Mouse (Mus musculus): ENCODE data around the gene Ddc. TPM values are rescaled to one million over a fixed set of nuclear protein-coding genes. Genes with fewer than 3 reads are reported as not detected.

The Ddc gene
- total and polyA plus RNA-seq, 3 experiments: 0.13 to 3.0 TPM; not detected in 1

DNA sequence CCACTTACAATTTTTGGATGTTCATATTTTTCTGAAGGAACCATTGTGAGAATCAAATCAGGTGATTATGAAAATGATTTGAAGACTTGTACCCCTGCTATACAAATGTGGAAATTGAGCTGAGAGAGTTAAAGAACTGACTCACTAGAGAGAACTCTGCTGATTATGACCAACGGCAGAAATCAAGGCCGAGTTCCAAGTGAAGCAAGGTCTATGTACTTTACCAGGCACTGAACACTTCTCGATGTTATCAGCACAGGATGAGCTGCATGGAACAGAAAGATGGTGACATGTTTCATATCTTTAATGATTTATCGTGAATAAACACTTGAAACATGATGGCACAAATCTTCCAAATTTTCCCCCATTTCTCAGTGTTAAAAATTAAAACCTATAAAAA, 92.0 kb downstream of the Ddc start:
- no peak for TF ChIP-seq TAL1 (conservative IDR thresholded peaks at IDR 0.05; ENCODE audit: low read depth, low read length)
- no peak for TF ChIP-seq GATA1 (IDR thresholded peaks at IDR 0.05; ENCODE audit: borderline replicate concordance, low read length)
- no peak for TF ChIP-seq POLR2AphosphoS5 (IDR thresholded peaks at IDR 0.05; ENCODE audit: insufficient replicate concordance, low read depth, low read length)
- TF ChIP-seq CTCF (IDR thresholded peaks at IDR 0.05; ENCODE audit: low read depth, low read length): no peak
- TF ChIP-seq GATA2 (IDR thresholded peaks at IDR 0.05; ENCODE audit: borderline replicate concordance, low read depth, low read length): no peak
- ATAC-seq (ENCODE audit: extremely low read depth, insufficient number of reproducible peaks, low FRiP score, poor library complexity, severe bottlenecking) (no peak), DNase-seq (ENCODE audit: low spot score) (no peak)
- H3K27me3 ChIP-seq (ENCODE audit: insufficient read depth, low read length): no peaks in the 10 kb centered on the region
- H3K36me3 ChIP-seq (replicated peaks): peaks cover 53% of the 10 kb centered on the region
- H3K9me3 ChIP-seq (replicated peaks): no peaks in the 10 kb centered on the region
- no peak overlapping the region for H3K4me3 ChIP-seq (ENCODE audit: low read depth, low read length)
- H3K4me1 ChIP-seq (ENCODE audit: insufficient read depth, low read depth, low read length): peaks cover 68% of the 10 kb centered on the region

DNA sequence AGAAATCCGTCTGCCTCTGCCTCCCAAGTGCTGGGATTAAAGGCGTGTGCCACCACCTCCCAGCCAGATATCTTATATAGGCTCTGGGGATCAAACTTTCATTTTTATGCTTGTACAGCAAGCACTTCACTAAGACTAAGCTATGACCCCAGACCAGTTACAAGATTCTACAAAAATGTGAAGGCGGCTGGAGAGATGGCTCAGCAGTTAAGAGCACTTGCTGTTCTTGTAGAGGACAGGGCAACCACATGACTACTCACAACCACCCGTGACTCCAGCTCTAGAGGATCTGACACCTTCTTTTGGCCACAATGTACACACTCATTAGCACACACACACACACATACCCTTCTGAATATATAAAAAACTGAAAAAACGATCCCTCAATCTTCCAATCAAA, 93.5 kb downstream of the Ddc start:
- peaks cover 60% of the 10 kb centered on the region for H3K4me1 ChIP-seq (ENCODE audit: insufficient read depth, low read depth, low read length)
- H3K4me3 ChIP-seq (ENCODE audit: low read depth, low read length): no peak overlapping the region
- TF ChIP-seq POLR2AphosphoS5 (IDR thresholded peaks at IDR 0.05; ENCODE audit: insufficient replicate concordance, low read depth, low read length): no peak
- TF ChIP-seq GATA1 (IDR thresholded peaks at IDR 0.05; ENCODE audit: borderline replicate concordance, low read length): no peak
- no peak for TF ChIP-seq CTCF (IDR thresholded peaks at IDR 0.05; ENCODE audit: low read depth, low read length)
- no peak for TF ChIP-seq TAL1 (conservative IDR thresholded peaks at IDR 0.05; ENCODE audit: low read depth, low read length)
- peaks cover 57% of the 10 kb centered on the region for H3K36me3 ChIP-seq (replicated peaks)
- H3K9me3 ChIP-seq (replicated peaks): no peaks in the 10 kb centered on the region
- H3K27me3 ChIP-seq (ENCODE audit: insufficient read depth, low read length): no peaks in the 10 kb centered on the region
- DNase-seq (ENCODE audit: low spot score) (no peak), ATAC-seq (ENCODE audit: extremely low read depth, insufficient number of reproducible peaks, low FRiP score, poor library complexity, severe bottlenecking) (no peak)

- TF ChIP-seq GATA1 (IDR thresholded peaks at IDR 0.05; ENCODE audit: borderline replicate concordance, low read length) (no peak), GATA2 (IDR thresholded peaks at IDR 0.05; ENCODE audit: borderline replicate concordance, low read depth, low read length) (no peak), TAL1 (conservative IDR thresholded peaks at IDR 0.05; ENCODE audit: low read depth, low read length) (peak; percentile 67), POLR2AphosphoS5 (IDR thresholded peaks at IDR 0.05; ENCODE audit: insufficient replicate concordance, low read depth, low read length) (no peak)
- peaks cover 78% of the 10 kb centered on the region for H3K36me3 ChIP-seq (replicated peaks)
- peaks cover 48% of the 10 kb centered on the region for H3K4me1 ChIP-seq (ENCODE audit: insufficient read depth, low read depth, low read length)
- no peaks in the 10 kb centered on the region for H3K27me3 ChIP-seq (ENCODE audit: insufficient read depth, low read length)
- H3K4me3 ChIP-seq (ENCODE audit: low read depth, low read length): peak overlapping the region; percentile 39; the same call in 1 of the 2 replicates
- ATAC-seq (ENCODE audit: extremely low read depth, insufficient number of reproducible peaks, low FRiP score, poor library complexity, severe bottlenecking) (peak; percentile 68), DNase-seq (ENCODE audit: low spot score) (peak; percentile 13)
- no peaks in the 10 kb centered on the region for H3K9me3 ChIP-seq (replicated peaks)
Measured at GRCm38 (mm10) chr11:11801067-11801466, 96.9 kb downstream of the Ddc start.

- peaks cover 75% of the 10 kb centered on the region for H3K36me3 ChIP-seq (replicated peaks)
- no peaks in the 10 kb centered on the region for H3K27me3 ChIP-seq (ENCODE audit: insufficient read depth, low read length)
- H3K9me3 ChIP-seq (replicated peaks): no peaks in the 10 kb centered on the region
- TF ChIP-seq TAL1 (conservative IDR thresholded peaks at IDR 0.05; ENCODE audit: low read depth, low read length): peak; percentile 55
- TF ChIP-seq POLR2AphosphoS5 (IDR thresholded peaks at IDR 0.05; ENCODE audit: insufficient replicate concordance, low read depth, low read length): no peak
- TF ChIP-seq CTCF (IDR thresholded peaks at IDR 0.05; ENCODE audit: low read depth, low read length): no peak
- ATAC-seq (ENCODE audit: extremely low read depth, insufficient number of reproducible peaks, low FRiP score, poor library complexity, severe bottlenecking) (0 out of 2 replicates have a peak, but pooled peaks have one; percentile 15), DNase-seq (ENCODE audit: low spot score) (no peak)
- no peak overlapping the region; the same call in 1 of the 2 replicates for H3K4me3 ChIP-seq (ENCODE audit: low read depth, low read length)
- H3K4me1 ChIP-seq (ENCODE audit: insufficient read depth, low read depth, low read length): peaks cover 41% of the 10 kb centered on the region
Measured at GRCm38 (mm10) chr11:11800304-11800703, 97.6 kb downstream of the Ddc start.

DNA sequence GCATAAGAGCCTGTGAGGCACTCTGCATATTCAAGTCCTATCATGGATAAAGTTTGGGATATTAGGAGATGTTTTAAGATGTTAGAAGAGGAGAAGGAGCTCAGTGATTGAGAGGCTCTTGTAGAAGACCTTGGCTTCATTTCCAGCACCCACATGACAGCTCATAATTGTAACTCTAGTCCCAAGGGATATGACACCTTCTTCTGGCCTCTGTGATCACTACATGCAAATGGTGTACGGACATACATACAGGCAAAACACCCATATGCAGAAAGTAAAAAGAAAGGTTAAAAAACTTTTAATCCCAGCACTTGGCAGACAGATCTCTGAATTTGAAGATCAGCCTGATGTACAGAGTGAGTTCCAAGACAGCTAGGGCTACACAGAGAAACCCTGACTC, 99.3 kb downstream of the Ddc start:
- no peak for ATAC-seq (ENCODE audit: extremely low read depth, insufficient number of reproducible peaks, low FRiP score, poor library complexity, severe bottlenecking)
- Histone ChIP-seq H3K36me3 (replicated peaks) (peaks cover 66% of the 10 kb centered on the region), H3K9me3 (replicated peaks) (no peaks in the 10 kb centered on the region), H3K4me1 (ENCODE audit: insufficient read depth, low read depth, low read length) (peaks cover 33% of the 10 kb centered on the region), H3K4me3 (ENCODE audit: low read depth, low read length) (no peak overlapping the region), H3K27me3 (ENCODE audit: insufficient read depth, low read length) (no peaks in the 10 kb centered on the region)
- DNase-seq (ENCODE audit: low spot score): no peak
- TF ChIP-seq CTCF (IDR thresholded peaks at IDR 0.05; ENCODE audit: low read depth, low read length) (no peak), POLR2AphosphoS5 (IDR thresholded peaks at IDR 0.05; ENCODE audit: insufficient replicate concordance, low read depth, low read length) (no peak), GATA1 (IDR thresholded peaks at IDR 0.05; ENCODE audit: borderline replicate concordance, low read length) (no peak), TAL1 (conservative IDR thresholded peaks at IDR 0.05; ENCODE audit: low read depth, low read length) (no peak), GATA2 (IDR thresholded peaks at IDR 0.05; ENCODE audit: borderline replicate concordance, low read depth, low read length) (no peak)

DNA sequence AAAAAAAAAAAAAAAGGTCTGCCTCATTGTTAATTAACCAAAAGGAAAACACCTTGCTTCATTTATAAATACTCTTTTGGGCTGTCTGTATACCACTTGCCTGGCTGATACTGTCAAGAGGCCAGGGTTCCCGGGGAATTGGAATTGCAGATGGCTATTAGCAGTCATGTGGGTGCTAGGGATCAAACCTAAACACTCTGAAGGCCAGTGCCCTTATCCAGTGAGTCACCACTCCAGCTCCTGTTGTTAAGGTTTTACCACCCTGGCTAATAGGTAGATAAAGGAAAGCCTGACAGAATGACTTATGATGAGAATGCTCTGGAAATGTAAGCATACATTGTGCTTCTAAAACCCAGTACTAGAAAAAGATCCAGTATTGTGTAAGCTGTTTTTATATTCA, 103.3 kb downstream of the Ddc start:
- TF ChIP-seq TAL1 (conservative IDR thresholded peaks at IDR 0.05; ENCODE audit: low read depth, low read length): no peak
- TF ChIP-seq POLR2AphosphoS5 (IDR thresholded peaks at IDR 0.05; ENCODE audit: insufficient replicate concordance, low read depth, low read length): no peak
- no peak for TF ChIP-seq CTCF (IDR thresholded peaks at IDR 0.05; ENCODE audit: low read depth, low read length)
- TF ChIP-seq GATA1 (IDR thresholded peaks at IDR 0.05; ENCODE audit: borderline replicate concordance, low read length): no peak
- TF ChIP-seq GATA2 (IDR thresholded peaks at IDR 0.05; ENCODE audit: borderline replicate concordance, low read depth, low read length): no peak
- H3K4me1 ChIP-seq (ENCODE audit: insufficient read depth, low read depth, low read length): peaks cover 3% of the 10 kb centered on the region; the same call in 1 of the 2 replicates
- H3K36me3 ChIP-seq (replicated peaks): peaks cover 40% of the 10 kb centered on the region
- ATAC-seq (ENCODE audit: extremely low read depth, insufficient number of reproducible peaks, low FRiP score, poor library complexity, severe bottlenecking): no peak
- no peaks in the 10 kb centered on the region for H3K27me3 ChIP-seq (ENCODE audit: insufficient read depth, low read length)
- no peaks in the 10 kb centered on the region for H3K9me3 ChIP-seq (replicated peaks)
- DNase-seq (ENCODE audit: low spot score): no peak
- no peak overlapping the region for H3K4me3 ChIP-seq (ENCODE audit: low read depth, low read length)
